Mouse (Mus musculus) kidney, embryonic 14.5 days (tissue): ENCODE data around the gene Tpo. TPM values are rescaled to one million over a fixed set of nuclear protein-coding genes. Genes with fewer than 3 reads are reported as not detected.

Experiments
- ATAC-seq: fragments of 200-750 bp; cut with Nextera tagmentation; 2 replicates; pipeline ENCODE4 v1.8.0; 2017; ENCODE audit warnings: moderate number of reproducible peaks, mild to moderate bottlenecking, moderate TSS enrichment, moderate library complexity; ENCODE audit not compliant: low FRiP score, low TSS enrichment
- H3K27ac ChIP-seq: fragments of 300-500 bp; sonication (generic); 2 replicates; pipeline ENCODE4 v1.5.1; 2014; ENCODE audit warnings: low read depth, mild to moderate bottlenecking, low read length, moderate library complexity, mixed read lengths
- H3K27me3 ChIP-seq: fragments of 300-500 bp; sonication (generic); 2 replicates; pipeline ENCODE4 v1.6.1; 2014; ENCODE audit warnings: mild to moderate bottlenecking, low read length; ENCODE audit not compliant: control insufficient read depth, insufficient read depth
- H3K36me3 ChIP-seq: fragments of 300-500 bp; sonication (generic); 2 replicates; pipeline ENCODE4 v1.6.1; 2014; ENCODE audit warnings: low read length, mixed read lengths; ENCODE audit not compliant: control insufficient read depth, insufficient read depth
- H3K4me1 ChIP-seq: fragments of 300-500 bp; sonication (generic); 2 replicates; pipeline ENCODE4 v1.6.1; 2014; ENCODE audit warnings: low read length, mixed read lengths; ENCODE audit not compliant: control insufficient read depth, insufficient read depth
- H3K4me2 ChIP-seq: fragments of 300-500 bp; sonication (generic); replicated peaks from 2 replicates; pipeline ENCODE4 v1.6.1; 2014; ENCODE audit warnings: low read depth, mild to moderate bottlenecking, low read length
- H3K4me3 ChIP-seq: fragments of 300-500 bp; sonication (generic); 2 replicates; pipeline ENCODE4 v1.5.1; 2014; ENCODE audit warnings: mild to moderate bottlenecking, low read length
- H3K9ac ChIP-seq: fragments of 300-500 bp; sonication (generic); 2 replicates; pipeline ENCODE4 v1.6.1; 2014; ENCODE audit warnings: low read depth, mild to moderate bottlenecking, low read length, moderate library complexity
- H3K9me3 ChIP-seq: fragments of 300-500 bp; sonication (generic); 2 replicates; pipeline ENCODE4 v1.6.1; 2016; ENCODE audit warnings: low read length; ENCODE audit not compliant: control insufficient read depth
- WGBS: fragments of 180-500 bp; shearing (Covaris S2); extraction: QIAGEN DNeasy Blood & Tissue Kit; methylation state at CpG from one replicate; pipeline ENCODE4 v1.1.7; 2014; 5-methylcytosine and 5-hydroxymethylcytosine counted together
- polyA plus RNA-seq: library from polyadenylated mRNA; unstranded; fragments of >200 nt; fragmentation: Nextera tagmentation; extraction: Ambion mirVana; gene quantifications from 2 replicates; pipeline ENCODE4 v1.2.1, GENCODE M21; 2014

Gene Tpo
- not detected in 2 replicates for polyA plus RNA-seq

DNA sequence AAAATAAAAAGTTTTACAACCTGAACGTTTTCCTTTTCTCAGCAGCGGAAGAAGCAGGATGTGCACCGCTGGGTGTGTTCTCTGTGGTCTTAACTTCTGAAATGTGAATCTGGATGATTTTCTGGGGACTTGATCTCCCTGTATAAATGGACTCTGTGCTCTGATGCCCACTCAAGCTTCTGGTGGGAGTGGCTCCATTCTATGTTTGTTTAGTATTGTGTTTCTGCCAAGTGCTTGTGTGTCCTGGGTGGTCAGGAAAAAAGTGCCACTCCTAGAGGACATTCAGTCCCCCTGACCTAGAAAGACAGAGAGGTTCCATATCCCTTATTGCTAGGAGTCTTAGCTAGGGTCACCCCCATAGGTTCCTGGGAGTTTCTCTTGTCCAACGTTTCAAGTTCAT is at the start of gene Tpo:
Gene Tpo (minus strand): TSS at position 101 of the 400 bp plus-strand sequence.
- ATAC-seq = no peak
- no peaks in the 10 kb centered on the region for H3K36me3 ChIP-seq
- H3K9me3 ChIP-seq = no peaks in the 10 kb centered on the region
- 47% methylated on average over 4 of the region's 4 CpGs for WGBS
- H3K4me1 ChIP-seq = no peaks in the 10 kb centered on the region
- no peaks in the 10 kb centered on the region for H3K27me3 ChIP-seq
- no peak within 1 kb of the TSS for H3K9ac ChIP-seq
- no peak within 1 kb of the TSS for H3K4me2 ChIP-seq
- no peak within 1 kb of the TSS for H3K27ac ChIP-seq
- no peak within 1 kb of the TSS for H3K4me3 ChIP-seq

DNA sequence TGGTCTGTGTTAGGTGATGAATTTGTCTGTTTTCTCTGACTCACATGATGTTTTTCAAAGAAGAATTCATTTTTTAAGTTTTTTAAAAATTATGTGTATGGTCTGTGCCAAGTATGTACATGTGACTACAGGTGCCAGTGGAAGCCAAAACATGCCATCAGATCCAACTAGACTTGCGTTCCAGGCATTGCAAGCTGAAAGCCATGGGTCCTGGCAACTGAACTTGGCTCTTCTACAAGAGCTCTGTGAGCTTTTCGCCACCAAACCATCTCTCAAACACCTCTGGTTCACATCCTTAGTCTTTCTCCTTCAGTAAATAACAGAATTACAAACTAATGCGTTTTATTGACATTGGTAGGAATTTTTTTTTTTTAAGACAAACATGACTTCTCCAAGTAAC is 49.3 kb upstream of the Tpo start:
- WGBS = 85% methylated on average over 3 of the region's 3 CpGs
- H3K36me3 ChIP-seq = no peaks in the 10 kb centered on the region
- H3K4me1 ChIP-seq = no peaks in the 10 kb centered on the region
- H3K27me3 ChIP-seq = no peaks in the 10 kb centered on the region
- no peak overlapping the region for H3K27ac ChIP-seq
- no peaks in the 10 kb centered on the region for H3K9me3 ChIP-seq
- no peak overlapping the region for H3K9ac ChIP-seq
- no peak overlapping the region for H3K4me3 ChIP-seq
- ATAC-seq = no peak
- no peak overlapping the region for H3K4me2 ChIP-seq

DNA sequence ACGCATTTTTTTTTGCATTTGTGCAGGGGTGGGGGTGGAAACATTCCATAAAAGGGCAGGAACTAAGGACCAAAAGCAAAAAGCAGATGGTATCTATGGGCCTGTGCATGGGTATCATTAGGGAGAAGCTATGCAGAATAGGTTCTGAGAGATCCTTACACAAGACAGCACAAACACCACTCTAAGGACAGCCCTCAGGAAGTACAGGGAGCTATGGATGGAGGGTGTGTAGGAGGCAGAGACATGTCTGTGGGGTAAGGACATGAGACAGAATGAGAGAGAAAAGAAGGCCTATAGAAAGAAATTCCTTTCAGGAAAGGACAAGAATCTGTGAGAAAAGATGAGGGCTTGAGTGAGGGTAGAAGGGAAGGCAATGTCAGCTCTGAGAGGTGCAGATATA is 47.2 kb upstream of the Tpo start:
- H3K4me2 ChIP-seq = no peak overlapping the region
- no peak overlapping the region for H3K9ac ChIP-seq
- no peaks in the 10 kb centered on the region for H3K4me1 ChIP-seq
- no peak overlapping the region for H3K4me3 ChIP-seq
- H3K27me3 ChIP-seq = no peaks in the 10 kb centered on the region
- no peak for ATAC-seq
- H3K27ac ChIP-seq = no peak overlapping the region
- H3K36me3 ChIP-seq = no peaks in the 10 kb centered on the region
- no peaks in the 10 kb centered on the region for H3K9me3 ChIP-seq
- 70% methylated on average over 1 of the region's 1 CpGs for WGBS

DNA sequence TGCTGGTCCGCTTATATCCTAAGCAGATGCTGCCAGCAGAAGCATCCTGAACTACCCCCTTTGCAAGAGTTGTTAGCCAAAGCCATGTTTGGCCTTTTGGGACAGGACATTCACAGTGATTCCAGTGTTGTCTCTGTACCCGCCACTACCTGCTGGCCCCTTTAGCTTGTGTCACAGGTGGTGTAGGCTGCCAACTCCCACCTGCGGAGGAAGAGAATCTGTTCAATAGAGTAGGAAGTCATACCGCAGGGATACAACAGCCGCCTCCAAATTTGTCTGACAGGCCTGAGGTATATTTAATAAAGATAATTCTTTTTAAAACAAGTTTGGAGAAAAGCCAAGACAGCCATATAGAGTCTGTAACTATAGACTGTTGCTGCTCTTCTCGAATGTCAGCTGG is 45.5 kb upstream of the Tpo start:
- no peaks in the 10 kb centered on the region for H3K4me1 ChIP-seq
- ATAC-seq = no peak
- H3K9ac ChIP-seq = no peak overlapping the region
- no peak overlapping the region for H3K4me2 ChIP-seq
- H3K36me3 ChIP-seq = no peaks in the 10 kb centered on the region
- no peaks in the 10 kb centered on the region for H3K27me3 ChIP-seq
- 81% methylated on average over 6 of the region's 6 CpGs for WGBS
- no peak overlapping the region for H3K27ac ChIP-seq
- no peak overlapping the region for H3K4me3 ChIP-seq
- no peaks in the 10 kb centered on the region for H3K9me3 ChIP-seq

DNA sequence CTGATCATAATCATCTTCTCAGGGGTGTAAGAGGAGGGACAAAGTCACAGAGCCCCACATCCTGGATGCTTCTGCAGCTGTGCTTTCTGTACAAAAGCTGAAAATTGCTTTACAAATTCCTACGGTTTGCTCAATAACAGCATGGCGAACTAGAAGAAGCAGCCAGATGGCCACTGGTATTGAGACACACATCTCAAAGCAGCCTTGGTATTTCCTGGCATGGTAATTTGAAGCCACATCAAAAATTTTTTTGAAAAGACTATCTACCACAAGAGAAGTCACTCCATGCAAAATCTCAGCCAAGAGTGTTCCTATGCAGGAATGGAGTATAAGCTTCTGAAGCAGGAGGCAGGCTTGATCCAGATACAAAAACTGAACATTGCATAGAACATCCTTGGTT is 45.1 kb upstream of the Tpo start:
- Histone ChIP-seq H3K4me1 (no peaks in the 10 kb centered on the region), H3K4me2 (no peak overlapping the region), H3K27ac (no peak overlapping the region), H3K36me3 (no peaks in the 10 kb centered on the region), H3K9me3 (no peaks in the 10 kb centered on the region), H3K9ac (no peak overlapping the region), H3K4me3 (no peak overlapping the region), H3K27me3 (no peaks in the 10 kb centered on the region)
- ATAC-seq = no peak
- 92% methylated on average over 2 of the region's 2 CpGs for WGBS

DNA sequence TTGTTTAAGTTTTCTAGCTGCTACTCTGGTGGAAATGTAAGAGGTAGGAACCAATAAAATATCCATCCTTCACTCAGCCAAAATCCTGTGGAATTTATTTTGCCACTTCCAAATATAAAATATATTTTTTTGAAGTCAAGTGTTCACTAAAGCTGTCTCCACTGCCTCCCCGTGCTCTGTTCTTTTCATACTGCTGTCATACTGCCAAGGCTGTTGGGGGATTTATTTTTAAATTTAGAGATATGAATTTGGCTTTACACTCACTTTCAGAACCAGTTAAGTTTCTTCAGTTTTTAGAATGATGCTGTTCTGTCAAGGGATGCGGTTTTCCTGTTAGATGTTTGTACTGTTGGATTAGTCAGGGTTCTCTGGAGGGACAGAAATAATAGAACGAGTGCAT is 36.1 kb upstream of the Tpo start:
- H3K4me3 ChIP-seq = no peak overlapping the region
- no peaks in the 10 kb centered on the region for H3K4me1 ChIP-seq
- no peaks in the 10 kb centered on the region for H3K27me3 ChIP-seq
- no peak overlapping the region for H3K4me2 ChIP-seq
- no peaks in the 10 kb centered on the region for H3K36me3 ChIP-seq
- WGBS = 65% methylated on average over 3 of the region's 3 CpGs
- H3K27ac ChIP-seq = no peak overlapping the region
- no peaks in the 10 kb centered on the region for H3K9me3 ChIP-seq
- ATAC-seq = no peak
- H3K9ac ChIP-seq = no peak overlapping the region

DNA sequence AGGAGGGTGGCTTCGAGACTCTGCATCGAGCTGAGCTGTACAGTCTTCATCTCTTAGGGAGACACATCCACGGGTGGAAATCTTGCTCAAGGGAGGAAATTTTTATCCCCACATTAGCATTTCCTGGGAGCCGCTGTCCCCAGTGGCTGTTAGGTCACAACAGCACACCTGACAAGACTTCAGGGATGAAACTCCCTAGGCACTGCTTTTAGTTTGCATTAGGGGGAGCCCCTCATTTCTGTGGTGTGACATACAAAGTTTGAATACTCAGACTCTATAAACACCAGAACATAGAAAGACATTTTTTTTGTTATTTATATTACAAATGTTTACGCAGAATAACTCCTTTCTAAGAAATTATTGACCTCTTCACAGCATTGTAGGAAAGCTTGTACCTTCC is 32.1 kb upstream of the Tpo start:
- H3K4me3 ChIP-seq = no peak overlapping the region
- H3K27ac ChIP-seq = no peak overlapping the region
- no peaks in the 10 kb centered on the region for H3K36me3 ChIP-seq
- no peak for ATAC-seq
- no peak overlapping the region for H3K9ac ChIP-seq
- H3K9me3 ChIP-seq = no peaks in the 10 kb centered on the region
- H3K4me2 ChIP-seq = no peak overlapping the region
- H3K27me3 ChIP-seq = no peaks in the 10 kb centered on the region
- 83% methylated on average over 5 of the region's 5 CpGs for WGBS
- no peaks in the 10 kb centered on the region for H3K4me1 ChIP-seq

DNA sequence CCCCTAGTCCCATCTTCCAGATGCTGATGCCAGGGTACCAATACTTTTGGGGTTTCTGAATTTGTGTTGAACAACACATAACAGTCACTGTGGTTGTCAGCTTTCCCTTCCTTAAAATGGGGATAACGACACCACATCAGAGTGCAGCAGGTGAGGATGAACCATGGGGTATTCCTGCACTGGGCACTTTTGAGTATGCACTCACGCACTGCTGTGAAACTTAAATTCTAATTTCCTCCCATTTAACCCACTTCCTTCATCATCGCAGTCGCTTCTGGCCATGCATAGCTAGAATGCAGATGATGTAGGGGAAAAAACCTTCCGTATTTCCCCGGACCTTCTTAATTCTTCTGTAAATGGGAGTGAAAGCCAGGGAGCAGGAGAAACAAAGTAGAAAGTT is 31.6 kb upstream of the Tpo start:
- no peak for ATAC-seq
- H3K27ac ChIP-seq = no peak overlapping the region
- no peak overlapping the region for H3K4me3 ChIP-seq
- H3K36me3 ChIP-seq = no peaks in the 10 kb centered on the region
- H3K4me2 ChIP-seq = no peak overlapping the region
- WGBS = 88% methylated on average over 6 of the region's 6 CpGs
- H3K27me3 ChIP-seq = no peaks in the 10 kb centered on the region
- no peaks in the 10 kb centered on the region for H3K4me1 ChIP-seq
- no peak overlapping the region for H3K9ac ChIP-seq
- no peaks in the 10 kb centered on the region for H3K9me3 ChIP-seq

DNA sequence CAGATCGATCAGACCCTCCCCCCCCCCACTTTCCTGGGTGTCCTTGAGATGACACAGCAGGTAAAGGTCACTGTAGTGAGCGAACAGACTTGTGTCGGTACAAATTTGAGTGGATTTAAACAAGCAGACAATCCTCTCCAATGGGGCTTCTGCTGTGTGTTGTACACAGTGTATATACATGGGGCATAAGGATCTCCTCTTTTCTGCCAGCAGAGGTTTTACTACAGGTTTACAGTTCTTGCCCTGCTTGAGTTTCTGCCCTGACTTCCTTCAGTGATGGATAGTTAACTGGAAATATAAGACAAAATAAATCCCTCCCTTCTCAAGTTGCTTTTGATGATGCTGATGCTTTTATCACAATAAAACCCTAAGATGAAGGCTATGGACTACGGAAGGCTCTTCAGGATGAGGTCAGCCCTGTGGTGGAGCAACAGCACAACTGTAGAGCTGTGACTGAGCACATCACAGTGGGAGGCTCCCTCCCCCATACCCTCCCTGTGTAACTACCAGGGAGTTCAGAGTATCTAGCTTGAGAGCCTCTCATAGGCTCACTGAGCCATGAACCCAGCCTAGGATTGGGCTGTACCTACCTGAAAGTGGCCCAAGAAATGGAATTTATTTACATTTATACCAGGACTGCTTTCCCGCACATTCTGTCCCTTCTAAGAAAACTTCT is 29.4 kb upstream of the Tpo start:
- H3K27ac ChIP-seq = no peak overlapping the region
- 66% methylated on average over 5 of the region's 5 CpGs for WGBS
- no peaks in the 10 kb centered on the region for H3K4me1 ChIP-seq
- no peaks in the 10 kb centered on the region for H3K27me3 ChIP-seq
- H3K4me2 ChIP-seq = no peak overlapping the region
- H3K36me3 ChIP-seq = no peaks in the 10 kb centered on the region
- H3K4me3 ChIP-seq = no peak overlapping the region
- no peaks in the 10 kb centered on the region for H3K9me3 ChIP-seq
- peak; percentile 94 for ATAC-seq
- H3K9ac ChIP-seq = no peak overlapping the region
